Mouse (Mus musculus) MEL (cell line): ENCODE data around the gene Zfp42. TPM values are rescaled to one million over a fixed set of nuclear protein-coding genes. Genes with fewer than 3 reads are reported as not detected.

Experiments
- DNase-seq: peaks from one replicate; pipeline ENCODE4 v3.0.0; 2011; ENCODE audit warnings: low read depth, low spot score
- H3K27ac ChIP-seq: 2 replicates; pipeline ENCODE4 v1.5.1; 2012; ENCODE audit warnings: low read depth, mild to moderate bottlenecking, control low read depth, low read length, moderate library complexity; ENCODE audit not compliant: control insufficient read depth
- H3K27me3 ChIP-seq, 2 experiments: fragments of 150-350 bp in 1 of 2; sonication (generic) in 1 of 2; 2 replicates each; pipeline ENCODE4 v1.6.1; 2012; ENCODE audit warnings: low read length in 2 of 2, mild to moderate bottlenecking in 2 of 2, improper control_type of control experiment in 1 of 2, moderate library complexity in 1 of 2; ENCODE audit not compliant: insufficient read depth in 2 of 2, control insufficient read depth in 1 of 2
- H3K36me3 ChIP-seq, 2 experiments: 2 replicates each; pipeline ENCODE4 v1.6.1; 2012 to 2014; ENCODE audit warnings: low read length in 2 of 2, improper control_type of control experiment in 1 of 2, inconsistent platforms in 1 of 2, mild to moderate bottlenecking in 1 of 2; ENCODE audit not compliant: insufficient read depth in 2 of 2, control insufficient read depth in 1 of 2
- H3K4me1 ChIP-seq, 2 experiments: fragments of 150-350 bp in 1 of 2; sonication (generic) in 1 of 2; 2 replicates each; pipeline ENCODE4 v1.6.1; 2012; ENCODE audit warnings: low read length in 2 of 2, improper control_type of control experiment in 1 of 2, mild to moderate bottlenecking in 1 of 2; ENCODE audit not compliant: insufficient read depth in 2 of 2, control insufficient read depth in 1 of 2
- H3K4me3 ChIP-seq, 2 experiments: fragments of 150-350 bp in 1 of 2; sonication (generic) in 1 of 2; 2 replicates each; pipeline ENCODE4 v1.5.1; 2012; ENCODE audit warnings: low read depth in 2 of 2, low read length in 2 of 2, mild to moderate bottlenecking in 2 of 2, moderate library complexity in 2 of 2, control low read depth in 1 of 2, improper control_type of control experiment in 1 of 2; ENCODE audit not compliant: control insufficient read depth in 1 of 2, insufficient read depth in 1 of 2
- H3K79me2 ChIP-seq: 2 replicates; pipeline ENCODE4 v1.6.1; 2012; ENCODE audit warnings: mild to moderate bottlenecking, low read length, moderate library complexity; ENCODE audit not compliant: control insufficient read depth, poor library complexity, insufficient read depth
- H3K9ac ChIP-seq: 2 replicates; pipeline ENCODE4 v1.6.1; 2012; ENCODE audit warnings: low read depth, mild to moderate bottlenecking, control low read depth, low read length, moderate library complexity; ENCODE audit not compliant: control insufficient read depth, poor library complexity, severe bottlenecking
- H3K9me3 ChIP-seq: fragments of 150-350 bp; sonication (generic); replicated peaks from 2 replicates; pipeline ENCODE4 v1.6.1; 2012; ENCODE audit warnings: mild to moderate bottlenecking, low read length, improper control_type of control experiment, moderate library complexity; ENCODE audit not compliant: insufficient read depth
- BHLHE40 ChIP-seq: IDR thresholded peaks from 2 replicates; pipeline ENCODE4 v1.6.1; 2012; ENCODE audit warnings: low read depth, mild to moderate bottlenecking, inconsistent platforms, low read length, improper control_type of control experiment, borderline replicate concordance
- ETS1 ChIP-seq: IDR thresholded peaks from 2 replicates; pipeline ENCODE4 v1.6.1; 2012; ENCODE audit warnings: low read depth, mild to moderate bottlenecking, inconsistent platforms, low read length, improper control_type of control experiment, moderate library complexity
- HCFC1 ChIP-seq: IDR thresholded peaks from 2 replicates; pipeline ENCODE4 v1.6.1; 2012; ENCODE audit warnings: low read depth, mild to moderate bottlenecking, inconsistent platforms, low read length, improper control_type of control experiment, moderate library complexity
- MAZ ChIP-seq: IDR thresholded peaks from 2 replicates; pipeline ENCODE4 v1.6.1; 2012; ENCODE audit warnings: low read depth, mild to moderate bottlenecking, inconsistent platforms, low read length, improper control_type of control experiment
- MEF2A ChIP-seq: IDR thresholded peaks from 2 replicates; pipeline ENCODE4 v1.6.1; 2014; ENCODE audit warnings: low read depth, mild to moderate bottlenecking, inconsistent platforms, low read length, improper control_type of control experiment; ENCODE audit not compliant: poor library complexity, insufficient replicate concordance, severe bottlenecking; ENCODE audit errors: extremely low read depth
- MYC ChIP-seq: IDR thresholded peaks from 2 replicates; pipeline ENCODE4 v1.6.1; 2011; ENCODE audit warnings: low read depth, mild to moderate bottlenecking, low read length, improper control_type of control experiment, moderate library complexity
- NRF1 ChIP-seq: IDR thresholded peaks from 2 replicates; pipeline ENCODE4 v1.6.1; 2014; ENCODE audit warnings: low read depth, mild to moderate bottlenecking, inconsistent platforms, low read length, improper control_type of control experiment, moderate library complexity; ENCODE audit not compliant: poor library complexity, insufficient read depth, severe bottlenecking
- POLR2AphosphoS2 ChIP-seq: IDR thresholded peaks from 2 replicates; pipeline ENCODE4 v1.6.1; 2011; ENCODE audit warnings: low read length, improper control_type of control experiment
- RCOR1 ChIP-seq: IDR thresholded peaks from 2 replicates; pipeline ENCODE4 v1.6.1; 2012; ENCODE audit warnings: low read depth, mild to moderate bottlenecking, inconsistent platforms, low read length, improper control_type of control experiment
- SIN3A ChIP-seq: IDR thresholded peaks from 2 replicates; pipeline ENCODE4 v1.6.1; 2012; ENCODE audit warnings: low read length, improper control_type of control experiment, inconsistent platforms
- TAL1 ChIP-seq: IDR thresholded peaks from 2 replicates; pipeline ENCODE4 v1.6.1; 2012; ENCODE audit warnings: mild to moderate bottlenecking, inconsistent platforms, low read length, moderate library complexity, mixed read lengths
- TBP ChIP-seq: IDR thresholded peaks from 2 replicates; pipeline ENCODE4 v1.8.0; 2011; ENCODE audit warnings: low read depth, low read length, improper control_type of control experiment
- TCF12 ChIP-seq: IDR thresholded peaks from 2 replicates; pipeline ENCODE4 v1.6.1; 2014; ENCODE audit warnings: low read depth, mild to moderate bottlenecking, inconsistent platforms, low read length, improper control_type of control experiment, moderate library complexity
- polyA plus RNA-seq, 2 experiments: library from polyadenylated mRNA; stranded (reverse) in 1 of 2; unstranded in 1 of 2; fragments of >175 nt in 1 of 2; fragments of >200 nt in 1 of 2; gene quantifications; 2 replicates each; pipeline versions ENCODE4 v1.2.1 to v1.2.4; 2012; ENCODE audit warnings: low replicate concordance in 2 of 2, low read depth in 1 of 2; ENCODE audit not compliant: insufficient read length in 2 of 2, insufficient read depth in 1 of 2, missing spikeins in 1 of 2
- total RNA-seq: library from RNA; depleted of rRNA; stranded (reverse); fragments of 300-350 nt; gene quantifications from 2 replicates; pipeline ENCODE4 v1.2.3, GENCODE M21; 2012

Gene Zfp42
- total and polyA plus RNA-seq, 3 experiments = not detected

DNA sequence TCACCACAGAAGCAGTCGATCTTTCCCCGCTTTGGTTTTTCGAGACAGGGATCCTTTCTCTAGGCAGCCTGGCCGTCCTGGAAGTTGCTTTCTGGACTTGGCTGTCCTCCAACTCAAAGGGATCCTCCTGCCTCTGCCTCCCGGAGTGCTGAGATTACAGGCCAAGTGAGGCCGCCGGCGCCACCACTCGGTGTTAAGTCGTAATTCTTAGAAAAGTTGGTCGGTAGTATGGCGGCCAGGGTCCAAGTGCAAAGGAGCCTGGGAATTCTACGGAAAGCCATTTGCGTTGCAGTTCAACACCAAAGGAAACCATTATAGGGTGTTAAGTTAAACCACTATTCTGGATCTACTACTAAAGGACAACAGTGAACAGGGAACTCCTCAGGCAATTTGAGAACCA lies 1.1 kb downstream of the Zfp42 start:
- no peaks in the 10 kb centered on the region for H3K36me3 ChIP-seq
- H3K4me3 ChIP-seq = no peak overlapping the region
- H3K27ac ChIP-seq = no peak overlapping the region
- no peaks in the 10 kb centered on the region for H3K4me1 ChIP-seq
- no peak for DNase-seq
- TF ChIP-seq TBP (no peak), SIN3A (no peak)
- TF ChIP-seq, all 39 proteins: peak for 0
- no peak overlapping the region for H3K9ac ChIP-seq
- no peaks in the 10 kb centered on the region for H3K79me2 ChIP-seq
- H3K9me3 ChIP-seq = no peaks in the 10 kb centered on the region
- no peaks in the 10 kb centered on the region for H3K27me3 ChIP-seq

DNA sequence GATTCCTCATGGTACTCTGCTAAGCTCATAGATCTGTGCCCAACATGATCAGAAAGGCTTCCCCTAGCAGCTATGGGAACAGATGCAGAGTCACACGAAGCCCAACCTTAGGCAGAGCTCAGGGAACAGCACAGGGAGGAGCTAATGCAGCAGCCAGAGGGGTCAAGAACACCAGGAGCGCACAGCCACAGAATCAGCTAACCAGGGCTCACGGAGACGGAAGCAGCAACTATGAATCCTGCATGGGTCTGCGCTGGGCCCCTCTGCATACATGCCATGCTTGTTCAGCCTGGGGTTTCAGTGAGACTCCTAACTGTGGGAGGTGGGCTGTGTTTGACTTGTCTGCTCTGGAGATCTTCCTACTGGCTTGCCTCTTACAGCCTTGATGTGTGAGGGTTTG lies 7.0 kb downstream of the Zfp42 start:
- H3K4me3 ChIP-seq = no peak overlapping the region

DNA sequence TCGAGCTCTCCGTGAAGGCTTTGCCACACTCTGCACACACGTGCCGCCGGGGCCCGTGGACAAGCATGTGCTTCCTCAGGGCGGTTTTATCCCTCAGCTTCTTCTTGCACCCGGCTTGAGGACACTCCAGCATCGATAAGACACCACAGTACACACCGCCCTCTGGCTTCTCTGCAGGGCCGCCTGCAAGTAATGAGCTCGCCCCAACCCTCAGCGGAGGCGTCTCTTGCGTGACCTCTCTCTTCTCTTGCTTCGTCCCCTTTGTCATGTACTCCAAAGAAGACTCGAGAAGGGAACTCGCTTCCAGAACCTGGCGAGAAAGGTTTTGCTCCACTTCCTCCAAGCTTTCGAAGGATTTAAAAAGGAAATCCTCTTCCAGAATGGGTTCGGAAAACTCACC lies 11.0 kb downstream of the Zfp42 start:
- Histone ChIP-seq H3K9ac (no peak overlapping the region), H3K36me3 (no peaks in the 10 kb centered on the region), H3K79me2 (no peaks in the 10 kb centered on the region), H3K9me3 (no peaks in the 10 kb centered on the region), H3K27ac (no peak overlapping the region), H3K27me3 (no peaks in the 10 kb centered on the region), H3K4me3 (no peak overlapping the region), H3K4me1 (no peaks in the 10 kb centered on the region)
- DNase-seq = no peak
- TF ChIP-seq TAL1 = no peak
- TF ChIP-seq TBP = no peak
- no peak for TF ChIP-seq MEF2A
- TF ChIP-seq MAZ = no peak
- TF ChIP-seq NRF1 = no peak
- TF ChIP-seq ETS1 = no peak
- no peak for TF ChIP-seq MYC

More for the DNA sequence above, 7.0 kb downstream of the Zfp42 start:
- Histone ChIP-seq H3K27ac (no peak overlapping the region), H3K79me2 (no peaks in the 10 kb centered on the region), H3K27me3 (no peaks in the 10 kb centered on the region), H3K36me3 (no peaks in the 10 kb centered on the region), H3K9ac (no peak overlapping the region), H3K9me3 (no peaks in the 10 kb centered on the region), H3K4me1 (no peaks in the 10 kb centered on the region)
- no peak for TF ChIP-seq TCF12
- TF ChIP-seq POLR2AphosphoS2 = no peak
- TF ChIP-seq BHLHE40 = no peak
- TF ChIP-seq RCOR1 = no peak
- no peak for TF ChIP-seq HCFC1
- DNase-seq = no peak
